Mouse (Mus musculus) liver, embryonic 15.5 days (tissue): ENCODE results near the gene Obox3. TPM values are rescaled to one million over a fixed set of nuclear protein-coding genes. Genes with fewer than 3 reads are reported as not detected.
"Not testable (repeated sequence)": the region's sequence is repeated elsewhere in the genome, so short reads cannot be mapped to it uniquely, and the experiment has no call there.

Source experiments
- ATAC-seq: fragments of 200-750 bp; cut with Nextera tagmentation; 2 replicates; pipeline ENCODE4 v1.8.0; 2017; ENCODE audit warnings: moderate number of reproducible peaks, mild to moderate bottlenecking, moderate library complexity; ENCODE audit not compliant: insufficient read depth
- H3K27ac ChIP-seq: fragments of 300-500 bp; sonication (generic); replicated peaks from 2 replicates; pipeline ENCODE4 v1.5.1; 2015; ENCODE audit warnings: mild to moderate bottlenecking, inconsistent platforms
- H3K27me3 ChIP-seq: fragments of 300-500 bp; sonication (generic); 2 replicates; pipeline ENCODE4 v1.6.1; 2015; ENCODE audit warnings: mild to moderate bottlenecking, inconsistent platforms
- H3K36me3 ChIP-seq: fragments of 300-500 bp; sonication (generic); replicated peaks from 2 replicates; pipeline ENCODE4 v1.6.1; 2015; ENCODE audit warnings: moderate library complexity, mild to moderate bottlenecking, inconsistent platforms
- H3K4me1 ChIP-seq: fragments of 300-500 bp; sonication (generic); replicated peaks from 2 replicates; pipeline ENCODE4 v1.6.1; 2015; ENCODE audit warnings: inconsistent platforms
- H3K4me2 ChIP-seq: fragments of 300-500 bp; sonication (generic); 2 replicates; pipeline ENCODE4 v1.6.1; 2015; ENCODE audit warnings: moderate library complexity, mild to moderate bottlenecking, inconsistent platforms
- H3K4me3 ChIP-seq: fragments of 300-500 bp; sonication (generic); replicated peaks from 2 replicates; pipeline ENCODE4 v1.5.1; 2015; ENCODE audit warnings: mild to moderate bottlenecking, inconsistent platforms
- H3K9ac ChIP-seq: fragments of 300-500 bp; sonication (generic); 2 replicates; pipeline ENCODE4 v1.6.1; 2015; ENCODE audit warnings: moderate library complexity, mild to moderate bottlenecking, inconsistent platforms
- H3K9me3 ChIP-seq: fragments of 300-500 bp; sonication (generic); replicated peaks from 2 replicates; pipeline ENCODE4 v1.6.1; 2016; ENCODE audit warnings: inconsistent platforms
- WGBS: fragments of 180-500 bp; shearing (Covaris S2); methylation state at CpG from one replicate; pipeline ENCODE4 v1.1.7; 2015; ENCODE audit warnings: mixed read lengths; ENCODE audit not compliant: insufficient replicate concordance; 5-methylcytosine and 5-hydroxymethylcytosine counted together
- polyA plus RNA-seq: library from polyadenylated mRNA; unstranded; fragments of >200 nt; fragmentation: Nextera tagmentation; extraction: Ambion mirVana; gene quantifications from 2 replicates; pipeline ENCODE4 v1.2.1, GENCODE M21; 2015

Gene Obox3
- not detected in 2 replicates for polyA plus RNA-seq

DNA sequence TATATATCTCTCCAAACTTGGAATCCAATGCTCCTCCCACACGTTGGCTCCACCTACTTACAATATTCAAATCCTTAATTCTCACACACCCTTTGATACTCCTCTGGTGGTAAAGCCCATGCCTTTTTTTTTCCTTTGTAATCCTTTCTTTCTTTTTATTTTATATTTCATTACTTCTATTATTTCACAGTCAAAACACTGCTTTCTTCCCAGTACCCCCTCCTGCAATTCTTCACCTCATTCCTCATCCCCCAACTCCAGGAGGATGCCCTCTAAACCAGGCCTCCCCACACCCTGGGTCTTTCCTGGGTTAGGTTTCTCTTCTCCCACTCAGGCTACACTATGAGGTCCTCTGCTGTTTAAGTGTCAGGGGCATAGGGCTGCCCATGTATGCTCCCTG is at the start of gene Obox3:
Obox3 (minus strand) TSS at position 101 of the 400 bp plus-strand sequence.
- H3K36me3 ChIP-seq, ATAC-seq, H3K9me3 ChIP-seq, H3K4me2 ChIP-seq, H3K27me3 ChIP-seq, H3K9ac ChIP-seq, H3K4me3 ChIP-seq, H3K4me1 ChIP-seq, H3K27ac ChIP-seq: not testable (repeated sequence)
- WGBS, result 17% methylated on average over 1 of the region's 1 CpGs

GRCm38 (mm10) chr7:15509411-15509810 is 130.3 kb downstream of the Obox3 start:
- 53% methylated on average over 5 of the region's 5 CpGs for WGBS
- not testable (repeated sequence) for H3K9ac ChIP-seq, H3K4me1 ChIP-seq, H3K27me3 ChIP-seq, H3K27ac ChIP-seq, H3K36me3 ChIP-seq, ATAC-seq, H3K4me3 ChIP-seq, H3K4me2 ChIP-seq, H3K9me3 ChIP-seq

Other genes starting within 250 kb of the Obox3 start
- not detected in 2 replicates for gene Obox5, start 110.2 kb upstream of the Obox3 start, polyA plus RNA-seq
- gene Obox6, start 199.8 kb upstream of the Obox3 start, polyA plus RNA-seq, result not detected in 2 replicates
- gene Crx, start 240.1 kb upstream of the Obox3 start, polyA plus RNA-seq, result not detected in 2 replicates
- gene Crxos, start 242.7 kb upstream of the Obox3 start, polyA plus RNA-seq, result not detected in 2 replicates